Mouse (Mus musculus) monocyte, adult 2 months (primary cell): ENCODE data around the gene Smad5.

Experiments
- DNase-seq, 2 experiments: peaks; one replicate each; pipeline ENCODE4 v3.0.0; 2022; ENCODE audit warnings: low spot score in 2 of 2, low read depth in 1 of 2

Smad5 gene

DNA sequence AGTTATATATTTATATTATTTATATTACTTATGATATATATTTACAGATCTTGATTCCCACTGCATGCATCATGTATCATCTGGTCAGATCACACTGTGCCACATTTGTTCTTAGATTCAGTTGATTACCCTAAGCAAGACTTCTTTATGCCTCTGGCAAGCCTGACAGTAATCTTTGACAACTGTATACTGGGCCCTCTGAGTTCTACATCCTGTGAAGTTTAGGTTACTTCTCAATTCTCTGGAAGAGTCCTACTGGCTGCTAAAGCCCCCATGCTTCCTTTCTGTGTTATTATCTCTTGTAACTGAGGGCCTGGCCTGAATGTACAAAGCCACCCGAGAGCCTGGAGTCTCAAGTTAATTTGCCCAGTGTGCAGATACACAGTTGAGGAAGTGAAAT is 1.8 kb upstream of the Smad5 start:
- no peak for DNase-seq

DNA sequence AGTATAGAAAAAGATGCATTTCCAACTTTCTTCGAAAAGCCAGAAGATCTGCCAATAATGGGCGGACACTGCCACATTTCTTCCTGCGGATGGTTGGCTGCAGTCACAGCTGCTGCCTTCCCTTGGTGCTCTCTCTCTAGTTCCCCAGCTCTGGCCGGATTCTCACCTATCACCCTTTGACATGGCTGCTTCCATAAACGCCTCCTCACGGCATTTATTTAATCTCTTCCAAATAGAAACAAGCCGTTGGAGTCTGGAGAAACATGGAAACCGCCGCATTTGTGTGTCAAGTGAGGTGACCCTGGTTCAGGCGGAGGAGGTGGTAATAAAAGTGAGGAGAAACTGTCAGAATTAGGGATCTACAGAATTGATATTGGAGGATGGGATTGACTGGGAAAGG is 886 bp upstream of the Smad5 start:
- DNase-seq, result no peak

DNA sequence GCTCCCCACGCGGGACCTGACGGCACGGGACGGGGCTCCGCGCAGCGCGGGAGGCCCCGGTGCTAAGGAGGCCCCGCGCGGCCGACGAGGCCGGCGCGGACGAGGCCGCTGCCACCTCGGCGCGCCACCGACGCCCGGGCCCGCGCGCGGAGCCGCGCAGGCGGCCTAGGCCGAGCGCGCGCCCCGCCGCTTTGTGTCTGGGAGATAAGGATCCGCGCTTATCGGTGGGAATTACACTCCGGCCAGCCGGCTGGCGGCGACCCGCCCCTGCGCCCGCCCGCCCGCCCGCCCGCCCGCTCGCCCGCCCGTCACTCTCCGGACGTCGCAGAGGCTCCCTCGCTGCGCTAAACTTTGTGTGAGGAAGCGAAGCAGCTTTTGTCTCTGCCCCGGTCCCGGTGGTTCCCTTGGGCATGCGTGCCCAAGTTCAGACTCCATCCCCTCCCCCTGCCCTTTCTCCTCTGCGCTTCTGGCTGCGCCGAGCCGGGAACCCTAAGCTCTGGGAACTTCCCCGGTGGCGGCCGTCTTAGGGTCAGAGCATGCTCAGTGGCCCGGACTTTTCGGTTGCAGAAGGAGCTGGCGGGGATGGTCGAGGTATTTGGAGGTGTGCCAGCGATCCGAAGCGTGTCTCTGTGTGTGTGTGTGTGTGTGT is 536 bp downstream of the Smad5 start:
- DNase-seq, result peak; percentile 8 to 46

DNA sequence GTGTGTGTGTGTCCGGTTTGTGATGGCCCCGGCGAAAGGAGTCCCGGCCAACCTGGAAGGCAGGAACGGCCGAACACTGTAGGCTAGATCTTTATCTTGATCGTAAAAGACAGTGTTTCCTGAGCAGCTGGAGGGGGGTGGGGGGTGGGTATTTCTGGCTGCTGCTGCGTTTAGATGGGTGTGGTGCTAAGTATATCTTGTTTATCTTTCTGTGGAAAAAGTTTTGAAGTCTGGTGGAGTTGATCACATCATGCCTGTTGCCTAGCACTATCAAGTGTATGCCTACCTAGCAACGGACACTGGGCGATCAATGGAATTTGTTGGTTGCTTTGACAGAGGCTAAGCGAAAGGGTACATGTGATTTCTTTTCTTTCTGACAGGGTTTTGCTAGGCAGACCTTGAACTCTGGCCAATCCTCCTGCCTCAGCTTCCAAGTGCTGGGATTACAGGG is 1.1 kb downstream of the Smad5 start:
- no peak for DNase-seq

DNA sequence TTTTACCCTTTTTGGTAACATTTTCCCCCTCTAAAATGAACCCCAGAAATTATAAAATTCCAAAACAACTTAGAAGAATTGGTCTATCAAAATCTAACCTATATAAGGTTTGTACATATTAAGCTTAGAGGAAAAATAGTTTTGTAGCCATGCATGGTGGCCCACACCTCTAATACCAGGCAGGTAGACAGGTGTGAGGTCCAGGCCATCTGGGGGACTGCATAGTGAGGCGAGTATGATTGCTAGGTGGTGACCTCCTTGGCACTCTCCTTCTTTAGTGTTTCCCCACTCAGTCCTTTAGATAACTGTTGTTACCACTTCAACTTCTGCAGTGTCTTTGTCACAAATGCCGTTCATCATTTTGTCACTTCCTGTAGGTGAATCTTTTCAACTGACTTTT is 1.8 kb downstream of the Smad5 start:
- DNase-seq, result no peak

DNA sequence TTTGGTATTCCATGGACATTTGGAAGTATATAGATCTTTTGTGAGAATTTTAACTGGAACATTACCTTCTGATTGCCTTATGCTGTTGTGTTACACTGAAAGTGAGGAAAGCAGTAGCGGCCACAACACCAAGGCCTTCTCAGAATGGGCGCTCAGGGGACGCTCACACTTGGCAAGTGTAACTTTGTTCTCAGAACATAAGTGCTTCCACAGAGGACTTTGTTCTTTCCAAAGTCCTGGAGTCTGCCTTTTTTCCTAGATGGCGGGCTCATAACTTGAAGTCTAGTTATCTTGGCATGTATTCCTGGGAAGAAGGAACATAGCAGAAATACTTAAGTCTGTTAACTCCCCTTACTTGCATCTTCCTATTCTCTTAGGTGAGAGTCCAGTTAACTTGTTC is 4.3 kb downstream of the Smad5 start:
- DNase-seq, result no peak

DNA sequence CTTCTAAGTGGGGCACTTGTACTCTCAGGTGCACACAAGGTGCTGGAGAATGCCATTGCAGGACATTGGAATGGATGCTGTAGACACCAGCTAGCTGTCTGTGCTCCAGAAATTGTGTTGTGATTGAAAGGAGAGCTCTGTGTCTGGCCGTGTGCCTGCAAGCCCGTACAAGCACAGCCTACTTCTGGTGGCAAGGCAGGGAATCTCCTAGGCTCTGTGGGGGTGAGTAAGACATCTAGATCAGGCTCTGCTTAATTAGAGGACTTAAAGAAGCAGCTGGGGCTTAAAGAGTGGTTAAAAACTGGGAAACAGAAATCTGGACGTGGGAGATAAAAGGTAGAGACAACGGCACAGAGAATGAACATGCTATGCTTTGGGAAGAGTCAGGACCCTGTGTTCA is 4.8 kb downstream of the Smad5 start:
- DNase-seq, result no peak

DNA sequence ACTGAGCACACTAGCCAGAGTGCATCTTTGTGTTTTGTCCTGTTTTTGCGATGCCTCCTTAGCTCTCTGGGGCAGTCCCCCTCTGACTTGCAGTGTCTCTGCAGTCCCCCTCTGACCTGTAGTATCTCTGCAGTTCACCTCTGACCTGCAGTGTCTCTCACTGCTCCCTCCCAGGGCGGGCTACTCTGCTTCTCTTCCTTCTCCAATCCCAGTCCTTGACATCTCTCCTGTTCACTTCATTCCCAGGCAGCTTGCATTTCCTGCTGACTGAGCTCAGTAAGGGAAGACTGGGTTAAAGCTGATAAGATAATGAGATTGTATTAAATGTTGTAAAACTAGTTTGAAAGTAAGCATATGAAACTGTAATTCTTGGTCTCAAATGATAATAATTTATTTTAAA is 7.8 kb downstream of the Smad5 start:
- no peak for DNase-seq

DNA sequence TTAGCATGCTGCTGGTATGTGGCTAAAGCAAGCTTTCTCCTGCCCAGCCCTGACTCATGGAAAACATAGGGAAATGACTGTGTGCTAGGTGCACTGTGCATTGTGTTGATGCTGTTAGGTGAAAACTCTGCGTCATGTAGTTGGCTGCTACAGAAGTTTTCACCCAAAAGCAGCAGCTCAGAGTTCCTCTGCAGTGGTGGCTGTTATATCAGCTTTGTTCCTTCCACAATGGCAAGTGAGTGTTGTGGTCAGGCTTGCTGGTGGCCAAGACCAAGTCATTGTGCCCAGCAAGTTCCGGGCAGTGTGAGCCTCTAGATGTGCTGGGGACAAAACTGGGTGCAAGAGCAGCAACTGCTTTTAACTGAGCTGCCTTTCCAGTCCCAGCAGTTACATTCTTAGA is 9.4 kb downstream of the Smad5 start:
- DNase-seq, result no peak

DNA sequence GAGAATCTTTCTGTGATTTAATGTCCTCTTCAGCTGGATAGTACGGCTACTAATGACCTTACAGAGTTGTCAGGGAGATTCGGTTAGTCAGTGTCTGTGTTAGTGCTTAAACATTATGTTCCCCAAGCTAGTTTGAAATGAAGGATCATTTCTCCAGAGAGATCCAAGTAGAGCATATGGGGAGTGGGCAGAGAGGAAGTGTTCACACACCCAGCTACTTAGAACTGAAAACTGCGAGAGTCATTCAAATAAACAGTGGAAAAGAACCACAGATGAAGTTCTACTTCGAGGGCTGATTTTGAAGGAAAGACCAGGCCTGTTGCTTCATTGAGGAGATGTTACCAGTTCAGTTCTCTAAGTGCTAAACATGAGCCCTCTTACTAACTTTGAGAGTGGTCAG is 23.7 kb downstream of the Smad5 start:
- DNase-seq, result no peak

DNA sequence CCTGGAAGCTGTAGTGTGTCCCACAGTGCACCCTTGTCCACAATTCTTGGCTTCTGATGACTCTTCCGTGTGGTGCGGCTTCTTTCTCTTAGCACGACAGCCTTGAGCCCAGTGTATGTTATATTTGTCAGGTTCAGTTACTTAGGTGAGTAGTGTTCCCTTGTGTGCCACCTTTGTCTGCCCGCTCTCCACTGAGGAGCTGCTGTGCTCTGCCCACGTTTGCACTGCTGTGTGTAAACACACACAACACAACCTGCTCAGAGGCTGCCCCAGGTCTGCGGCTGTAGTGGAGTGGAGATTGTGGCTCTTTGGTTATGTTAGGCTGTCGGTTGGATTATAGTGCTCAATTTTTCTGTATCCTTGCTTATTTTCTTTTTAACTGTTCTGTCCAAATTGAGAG is 26.2 kb downstream of the Smad5 start:
- DNase-seq, result no peak

DNA sequence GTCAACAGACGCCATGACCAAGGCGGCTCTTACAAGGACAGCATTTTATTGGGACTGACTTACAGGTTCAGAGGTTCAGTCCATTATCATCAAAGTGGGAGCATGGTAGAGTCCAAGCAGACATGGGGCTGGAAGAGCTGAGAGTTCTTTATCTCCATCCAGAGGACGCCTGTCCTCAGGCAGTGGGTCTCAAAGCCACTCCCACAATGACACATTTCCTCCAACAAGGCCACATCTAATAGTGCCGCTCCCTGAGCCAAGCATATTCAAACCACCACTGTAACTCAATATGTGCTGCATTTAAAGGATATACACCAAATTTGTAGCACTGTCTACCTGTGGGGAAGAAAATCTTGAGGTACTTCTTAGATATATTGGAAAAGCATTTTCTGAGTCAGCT is 31.8 kb downstream of the Smad5 start:
- no peak for DNase-seq

DNA sequence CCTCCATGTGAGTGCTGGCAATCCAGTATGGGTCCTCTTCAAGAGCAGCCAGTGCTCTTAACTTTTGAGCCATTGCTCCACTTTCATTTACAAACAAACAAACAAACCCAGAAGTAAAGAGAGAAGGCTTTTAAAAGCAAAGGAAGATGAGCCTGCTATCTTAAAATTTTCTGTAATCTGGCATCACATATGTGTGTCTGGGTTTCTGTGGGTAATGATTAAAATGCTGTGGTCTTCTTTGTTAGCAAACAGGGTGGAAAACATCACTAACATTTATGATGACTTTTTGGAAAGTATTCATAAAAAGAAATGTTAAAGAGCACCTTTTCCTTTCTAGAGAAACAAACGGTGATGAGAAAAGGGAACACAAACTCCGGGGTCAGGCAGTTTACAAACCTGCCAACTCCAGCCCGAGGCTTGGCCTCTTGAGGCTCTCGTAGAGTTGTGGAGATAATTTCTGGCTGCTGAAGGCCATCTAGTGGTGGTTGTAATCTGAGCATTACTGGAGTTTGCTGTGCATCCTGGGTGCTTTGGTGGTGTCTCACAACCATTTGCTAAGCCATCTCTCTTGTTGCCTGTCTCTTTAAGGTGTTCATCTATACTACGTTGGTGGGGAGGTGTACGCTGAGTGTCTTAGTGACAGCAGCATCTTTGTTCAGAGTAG is 32.5 kb downstream of the Smad5 start:
- no peak for DNase-seq

DNA sequence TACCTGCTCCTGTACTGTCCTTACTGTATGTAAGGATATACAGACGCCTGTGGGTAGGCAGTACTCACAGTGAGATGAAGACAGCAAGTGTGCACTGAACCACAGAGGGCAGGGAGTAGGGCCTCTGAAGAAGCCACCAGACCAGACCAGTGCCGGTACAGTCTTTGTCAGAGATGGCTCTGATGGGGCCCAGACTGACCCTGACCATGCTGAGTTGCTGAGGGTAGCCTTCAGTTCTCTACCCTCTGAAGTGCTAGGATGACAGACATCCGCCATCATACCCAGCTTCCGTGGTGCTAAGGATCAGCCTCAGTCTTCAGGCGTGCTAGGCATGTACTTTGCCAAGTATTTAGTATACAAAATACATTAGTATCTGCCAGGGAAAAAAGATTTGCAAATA is 36.7 kb downstream of the Smad5 start:
- DNase-seq, result no peak

DNA sequence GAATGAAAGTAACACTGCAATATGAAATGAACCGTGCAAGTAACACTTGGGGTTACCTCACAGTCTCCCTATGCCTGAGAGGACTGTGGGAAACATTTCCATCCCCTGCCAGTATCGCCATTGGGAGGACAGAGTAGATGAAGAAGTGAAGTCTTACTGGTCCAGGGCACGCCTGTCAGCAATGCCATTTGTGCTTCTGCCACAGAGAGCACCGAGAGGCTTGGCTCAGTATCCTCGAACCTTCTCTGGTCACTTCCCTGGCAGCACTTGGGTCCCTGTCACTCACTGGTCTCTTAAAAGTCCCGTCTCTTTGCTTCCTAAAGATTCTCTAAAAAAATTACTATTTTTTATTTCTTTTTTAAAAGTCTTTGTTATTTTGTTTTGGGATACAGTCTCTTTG is 37.7 kb downstream of the Smad5 start:
- DNase-seq, result no peak

DNA sequence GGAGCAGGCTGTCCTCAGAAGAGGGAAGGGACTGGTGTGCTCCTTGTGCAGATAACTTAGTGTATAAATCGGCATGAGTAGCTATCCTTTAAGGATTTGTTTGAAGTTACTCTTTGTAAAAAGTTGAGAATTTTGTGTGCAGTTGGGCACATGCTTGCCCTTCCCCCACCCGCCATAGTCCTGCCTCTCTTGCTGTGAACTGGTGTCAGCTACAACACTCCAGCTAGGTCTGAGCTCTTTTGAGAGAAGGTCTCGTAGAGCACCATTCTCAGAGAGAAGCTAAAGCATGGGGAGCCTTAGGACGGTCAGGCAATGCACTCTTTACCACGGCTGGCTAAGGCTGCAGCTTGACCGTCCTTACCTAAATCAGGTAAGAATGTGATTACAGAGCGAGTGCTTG is 38.9 kb downstream of the Smad5 start:
- no peak for DNase-seq

DNA sequence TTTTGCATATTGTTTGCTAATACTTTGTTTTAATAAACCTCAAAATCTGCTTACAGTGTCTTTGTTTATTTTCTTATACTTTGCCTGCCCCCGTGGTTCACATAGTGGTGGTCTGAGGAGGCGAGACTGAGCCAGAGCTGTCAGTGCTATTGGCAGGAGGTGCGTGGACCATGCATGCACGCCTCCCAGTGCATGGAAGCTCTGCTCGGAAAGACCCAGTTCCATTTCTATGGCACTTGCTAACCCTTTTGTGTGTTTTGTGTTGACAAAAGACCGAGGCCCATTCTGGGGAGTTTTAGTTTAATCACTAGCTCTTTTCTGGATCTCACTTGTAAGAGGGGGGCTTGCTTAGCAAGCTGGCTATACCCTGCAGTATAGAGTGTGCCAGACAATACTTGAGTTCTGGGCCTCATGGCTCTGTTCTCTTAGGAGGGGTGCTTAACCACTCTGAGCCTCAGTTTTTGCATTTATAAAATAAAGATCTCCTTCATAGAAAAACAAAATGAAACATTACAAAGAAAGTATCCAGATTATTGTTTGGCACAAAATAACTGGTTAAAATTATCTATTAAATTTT is 39.6 kb downstream of the Smad5 start:
- DNase-seq, result no peak

DNA sequence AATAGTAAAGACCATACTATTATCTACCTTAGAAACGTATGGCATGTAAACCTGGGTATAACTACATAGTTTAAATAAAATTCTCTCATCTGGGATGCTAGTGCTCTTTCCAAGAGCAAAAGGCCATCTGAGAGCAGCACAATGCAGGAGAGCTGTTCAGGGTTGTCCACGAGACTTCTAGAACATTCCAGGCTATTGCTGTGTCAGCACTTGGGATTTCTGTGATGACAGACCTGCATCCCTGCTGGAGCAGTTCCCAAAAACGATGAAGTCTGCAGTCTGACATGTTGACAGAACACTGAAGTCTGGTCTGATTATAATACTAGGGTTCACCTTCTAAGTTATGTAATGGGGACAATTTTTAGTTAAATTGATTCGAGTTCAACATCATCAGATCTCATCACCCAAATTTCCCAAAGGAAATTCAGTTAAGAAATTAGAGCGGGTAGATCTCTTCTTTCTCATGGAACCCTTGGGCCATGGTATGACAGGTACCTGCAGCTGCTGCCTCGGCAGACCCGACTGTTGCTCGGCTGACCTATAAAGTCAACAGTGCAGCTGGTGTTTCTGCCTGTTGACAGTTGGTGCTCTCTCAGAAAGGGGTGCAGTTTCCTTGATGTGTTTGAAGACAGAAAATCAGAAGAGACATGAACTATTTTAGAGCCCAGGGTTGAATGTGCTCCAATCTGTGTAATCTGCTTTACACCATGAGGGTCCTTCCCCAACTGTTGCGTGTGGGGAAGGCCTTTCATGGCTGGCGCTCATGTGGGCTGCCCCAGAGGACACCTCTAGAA is 44.1 kb downstream of the Smad5 start:
- DNase-seq, result no peak

DNA sequence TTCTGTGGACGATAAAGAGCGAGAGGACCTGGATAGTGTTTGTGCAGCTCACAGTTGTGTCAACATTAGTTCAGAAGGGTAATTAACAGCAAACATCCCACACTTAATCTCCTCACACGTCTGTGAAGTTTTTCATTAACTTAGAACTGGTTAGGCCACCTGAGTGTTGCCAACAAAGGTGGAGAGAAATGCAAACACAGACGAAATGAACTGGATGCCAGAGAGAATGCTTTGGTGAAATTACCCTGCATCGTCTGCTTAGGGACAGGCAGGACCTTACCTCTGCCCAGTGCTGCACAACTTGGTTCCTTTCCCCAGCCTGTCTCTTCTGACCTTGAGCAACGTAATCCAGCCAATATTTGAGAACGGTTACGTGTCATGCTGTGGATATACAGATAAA is 44.7 kb downstream of the Smad5 start:
- no peak for DNase-seq

DNA sequence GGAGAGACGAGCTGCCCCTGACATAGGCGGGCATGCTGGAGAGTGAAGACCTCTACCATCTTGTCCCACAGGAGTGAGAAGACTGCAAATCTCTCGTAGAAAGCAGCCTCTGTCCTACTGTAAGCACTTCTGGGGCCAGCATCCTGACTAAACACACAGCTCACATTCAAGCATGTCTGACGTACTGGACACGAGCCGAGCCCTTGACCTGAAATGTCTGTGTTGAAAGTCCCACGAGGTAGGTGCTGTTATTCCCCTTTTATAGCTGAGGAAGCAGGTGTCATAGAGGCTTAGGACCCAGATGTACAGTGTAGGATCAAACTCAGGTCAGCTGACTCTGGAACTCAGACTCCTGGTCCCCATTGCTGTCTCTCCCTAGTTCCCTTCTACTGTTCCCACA is 46.6 kb downstream of the Smad5 start:
- DNase-seq, result no peak

DNA sequence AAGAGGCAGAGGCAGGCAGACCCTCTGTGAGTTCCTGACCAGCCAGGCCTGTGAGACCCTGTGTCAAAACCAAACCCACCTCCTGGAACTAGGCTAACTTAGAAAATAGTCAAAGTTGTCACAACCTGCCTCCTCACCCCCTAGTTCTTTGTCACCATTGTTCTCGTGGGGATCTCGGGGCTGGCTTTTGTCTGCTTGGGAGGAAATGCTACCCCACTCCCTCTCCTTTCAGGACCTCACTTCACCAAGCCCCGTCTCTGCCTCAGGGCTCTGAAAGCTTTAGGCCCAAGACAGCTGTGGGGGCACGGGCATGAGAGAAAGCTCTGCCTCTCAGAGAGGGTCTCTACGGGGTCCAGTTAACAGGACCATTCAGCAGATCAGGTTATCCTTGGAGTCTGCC is 49.0 kb downstream of the Smad5 start:
- no peak for DNase-seq
